ENCODE assay signal across 20 mouse cellular contexts in the genomic region with DNA sequence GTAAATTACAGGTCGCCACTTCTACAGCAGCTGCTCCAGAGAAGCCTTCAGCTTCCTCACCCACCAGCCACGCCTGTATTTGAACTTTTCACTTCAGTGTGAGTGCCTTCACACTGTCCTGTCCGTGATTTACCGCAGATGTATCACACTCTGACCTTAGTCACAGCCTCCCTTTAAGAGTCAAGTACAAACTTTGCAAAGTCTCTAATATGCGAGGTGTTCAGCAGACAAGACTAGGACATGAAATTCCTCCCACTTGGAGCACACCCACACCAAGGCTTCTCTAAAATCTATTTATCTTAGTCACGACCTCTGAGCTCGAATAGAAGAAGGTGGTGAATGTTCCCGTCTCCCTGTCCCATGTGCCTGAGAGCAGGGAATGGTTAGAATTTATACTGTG.
DNase-seq lines count a peak whose midpoint lies in the region; ATAC-seq and TF ChIP-seq lines count a peak whose summit lies in the region.
"Had no signal": no experiment of that assay in that cellular context is flagged by ENCODE, and none has a peak within 500 bp of the region (broad histone marks: within the 10 kb centered on the region; RNA-seq: fewer than 3 reads in every experiment).

No protein-coding gene starts in this region.

- 33% methylated on average over 8 of the region's 8 CpGs for WGBS in kidney, postnatal 0 days

- H3K4me2 ChIP-seq in kidney, postnatal 0 days (ENCODE audit: low read length): no peak overlapping the region
- H3K4me2 ChIP-seq: hindbrain, embryonic 13.5 days had no signal

- peak; percentile 31; the same call in 1 of the 2 replicates for ATAC-seq in frontal cortex, adult (ENCODE audit: low TSS enrichment)
- peak; percentile 46 for ATAC-seq in kidney, postnatal 0 days (replicated peaks; ENCODE audit: low FRiP score, low read depth)
- ATAC-seq: activated CD4-positive, CD25-positive, alpha-beta regulatory T cell, adult 4 months; hindbrain, postnatal 0 days; Patski had no signal

- H3K4me1 ChIP-seq in kidney, postnatal 0 days (replicated peaks; ENCODE audit: insufficient read depth, low read length): no peaks in the 10 kb centered on the region

- H3K36me3 ChIP-seq in kidney, postnatal 0 days (ENCODE audit: insufficient read depth, low read length): no peaks in the 10 kb centered on the region
- H3K36me3 ChIP-seq: embryonic facial prominence, embryonic 10.5 days; heart, embryonic 10.5 days; hindbrain, embryonic 13.5 days had no signal

- no peak overlapping the region for H3K4me3 ChIP-seq in kidney, postnatal 0 days (replicated peaks; ENCODE audit: low read depth, low read length)
- H3K4me3 ChIP-seq: embryonic facial prominence, embryonic 10.5 days; gastrocnemius, adult 2 months; heart, embryonic 10.5 days; hindbrain, embryonic 13.5 days had no signal

- TF ChIP-seq CTCF in kidney, postnatal 0 days (IDR thresholded peaks at IDR 0.05; ENCODE audit: low read depth): 0 out of 2 replicates have a peak, but pooled peaks have one; percentile 2

- no peaks in the 10 kb centered on the region for H3K27me3 ChIP-seq in kidney, postnatal 0 days (ENCODE audit: insufficient read depth, low read length)
- H3K27me3 ChIP-seq: hindbrain, embryonic 13.5 days had no signal

- H3K27ac ChIP-seq in kidney, postnatal 0 days: no peak overlapping the region
- H3K27ac ChIP-seq: embryonic facial prominence, embryonic 10.5 days; gastrocnemius, adult 2 months; heart, embryonic 10.5 days; hindbrain, embryonic 13.5 days; hindbrain, postnatal 0 days had no signal

- H3K9ac ChIP-seq in kidney, postnatal 0 days (ENCODE audit: low read depth, low read length): no peak overlapping the region
- H3K9ac ChIP-seq: hindbrain, embryonic 13.5 days had no signal

- no peak for DNase-seq in frontal cortex, adult 2 months (ENCODE audit: extremely low spot score in 1 of 2, low spot score in 1 of 2)
- DNase-seq in kidney, postnatal 0 days (ENCODE audit: low spot score): peak; percentile 51
- no peak for DNase-seq in kidney, adult 11 months
- DNase-seq in brain, adult 2 months (ENCODE audit: low read depth, low spot score): peak; percentile 69
- DNase-seq in liver: no peak
- no peak for DNase-seq in gastrocnemius, postnatal 10 days
- DNase-seq: adrenal gland, postnatal 14 days; cerebellum, adult 18-20 months; cerebellum, postnatal 10 days; gastrocnemius, adult 2 months; gastrocnemius, postnatal 36 days; heart, adult 18-20 months; heart, postnatal 14 days had no signal

- no peaks in the 10 kb centered on the region for H3K9me3 ChIP-seq in kidney, postnatal 0 days (replicated peaks; ENCODE audit: low read length)
- H3K9me3 ChIP-seq: embryonic facial prominence, embryonic 10.5 days; heart, embryonic 10.5 days; hindbrain, embryonic 13.5 days had no signal

Comparison
In these comparisons a context has a peak if more than half of its experiments do, and no peak if none do; other contexts are left out.
1. DNase-seq: peak in kidney, postnatal 0 days (single experiment) and brain, adult 2 months (single experiment); none in frontal cortex, adult 2 months (0 of 2), kidney, adult 11 months (single experiment), liver (single experiment) and gastrocnemius, postnatal 10 days (single experiment).